17 mouse cellular contexts compared by ENCODE assay signal in genomic region chr10:34638245-34638644, GRCm38 (mm10).
DNase-seq lines count a peak whose midpoint lies in the region; ATAC-seq and TF ChIP-seq lines count a peak whose summit lies in the region.
"Had no signal": no experiment of that assay in that cellular context is flagged by ENCODE, and none has a peak within 500 bp of the region (broad histone marks: within the 10 kb centered on the region; RNA-seq: fewer than 3 reads in every experiment).

No protein-coding gene starts in this region.

- H3K4me1 ChIP-seq in hindbrain, postnatal 0 days (ENCODE audit: insufficient read depth, low read length), result no peaks in the 10 kb centered on the region
- no peaks in the 10 kb centered on the region for H3K4me1 ChIP-seq in hindbrain, embryonic 14.5 days (replicated peaks; ENCODE audit: control insufficient read depth, insufficient read depth, low read length)
- no peaks in the 10 kb centered on the region for H3K4me1 ChIP-seq in lung, embryonic 14.5 days (ENCODE audit: insufficient read depth)
- H3K4me1 ChIP-seq in G1E (ENCODE audit: insufficient read depth, low read depth, low read length), result no peaks in the 10 kb centered on the region
- H3K4me1 ChIP-seq in stomach, postnatal 0 days (replicated peaks; ENCODE audit: control insufficient read depth, insufficient read depth), result no peaks in the 10 kb centered on the region
- H3K4me1 ChIP-seq: embryonic facial prominence, embryonic 12.5 days; neural tube, embryonic 12.5 days had no signal

- no peaks in the 10 kb centered on the region for H3K36me3 ChIP-seq in hindbrain, postnatal 0 days (ENCODE audit: insufficient read depth, low read length)
- no peaks in the 10 kb centered on the region for H3K36me3 ChIP-seq in hindbrain, embryonic 14.5 days (replicated peaks; ENCODE audit: control insufficient read depth, insufficient read depth)
- H3K36me3 ChIP-seq in lung, embryonic 14.5 days (ENCODE audit: insufficient read depth), result no peaks in the 10 kb centered on the region
- H3K36me3 ChIP-seq in G1E (replicated peaks), result no peaks in the 10 kb centered on the region
- H3K36me3 ChIP-seq in stomach, postnatal 0 days (ENCODE audit: control insufficient read depth, insufficient read depth, low read length), result no peaks in the 10 kb centered on the region
- H3K36me3 ChIP-seq: embryonic facial prominence, embryonic 12.5 days; neural tube, embryonic 12.5 days had no signal

- no peak for TF ChIP-seq EP300 in stomach, postnatal 0 days (optimal IDR thresholded peaks at IDR 0.05)

- no peaks in the 10 kb centered on the region for H3K27me3 ChIP-seq in hindbrain, postnatal 0 days (ENCODE audit: insufficient read depth, low read length)
- H3K27me3 ChIP-seq in hindbrain, embryonic 14.5 days (ENCODE audit: control insufficient read depth, insufficient read depth, low read length), result no peaks in the 10 kb centered on the region
- no peaks in the 10 kb centered on the region for H3K27me3 ChIP-seq in lung, embryonic 14.5 days (ENCODE audit: insufficient read depth, low read length)
- no peaks in the 10 kb centered on the region for H3K27me3 ChIP-seq in G1E (ENCODE audit: insufficient read depth, low read length)
- no peaks in the 10 kb centered on the region for H3K27me3 ChIP-seq in stomach, postnatal 0 days (ENCODE audit: control insufficient read depth, insufficient read depth, low read length)
- H3K27me3 ChIP-seq: embryonic facial prominence, embryonic 12.5 days; neural tube, embryonic 12.5 days had no signal

- ATAC-seq in hindbrain, postnatal 0 days, result no peak
- ATAC-seq in hindbrain, embryonic 14.5 days (ENCODE audit: low FRiP score), result no peak
- no peak for ATAC-seq in lung, embryonic 14.5 days (ENCODE audit: insufficient read depth)
- peak; percentile 54 for ATAC-seq in G1E (ENCODE audit: extremely low read depth, insufficient number of reproducible peaks, low FRiP score, poor library complexity, severe bottlenecking)
- ATAC-seq in stomach, postnatal 0 days (ENCODE audit: low FRiP score, low TSS enrichment), result no peak
- ATAC-seq: CD4-positive, CD25-positive, alpha-beta regulatory T cell, adult 4 months; intestine, embryonic 16.5 days had no signal

- H3K4me3 ChIP-seq in hindbrain, postnatal 0 days (ENCODE audit: low read length), result no peak overlapping the region
- H3K4me3 ChIP-seq in hindbrain, embryonic 14.5 days (replicated peaks; ENCODE audit: low read length), result no peak overlapping the region
- no peak overlapping the region for H3K4me3 ChIP-seq in lung, embryonic 14.5 days (ENCODE audit: low read depth, low read length)
- no peak overlapping the region for H3K4me3 ChIP-seq in G1E (ENCODE audit: low read depth, low read length)
- no peak overlapping the region for H3K4me3 ChIP-seq in stomach, postnatal 0 days (ENCODE audit: low read depth, low read length)
- H3K4me3 ChIP-seq: embryonic facial prominence, embryonic 12.5 days; neural tube, embryonic 12.5 days had no signal

- 61% methylated on average over 1 of the region's 1 CpGs for WGBS in hindbrain, postnatal 0 days
- 71% methylated on average over 1 of the region's 1 CpGs for WGBS in hindbrain, embryonic 14.5 days
- 59% methylated on average over 1 of the region's 1 CpGs for WGBS in lung, embryonic 14.5 days
- WGBS in stomach, postnatal 0 days, result 67% methylated on average over 1 of the region's 1 CpGs

- no peak overlapping the region for H3K9ac ChIP-seq in hindbrain, postnatal 0 days (replicated peaks; ENCODE audit: low read length)
- no peak overlapping the region for H3K9ac ChIP-seq in hindbrain, embryonic 14.5 days
- H3K9ac ChIP-seq in lung, embryonic 14.5 days, result no peak overlapping the region
- H3K9ac ChIP-seq in stomach, postnatal 0 days (ENCODE audit: low read length), result no peak overlapping the region
- H3K9ac ChIP-seq: embryonic facial prominence, embryonic 12.5 days; neural tube, embryonic 12.5 days had no signal

- no peaks in the 10 kb centered on the region for H3K9me3 ChIP-seq in hindbrain, postnatal 0 days (ENCODE audit: low read length)
- no peaks in the 10 kb centered on the region for H3K9me3 ChIP-seq in hindbrain, embryonic 14.5 days (ENCODE audit: control insufficient read depth, low read length)
- no peaks in the 10 kb centered on the region for H3K9me3 ChIP-seq in lung, embryonic 14.5 days (ENCODE audit: low read depth, low read length)
- H3K9me3 ChIP-seq in G1E (replicated peaks), result no peaks in the 10 kb centered on the region
- no peaks in the 10 kb centered on the region for H3K9me3 ChIP-seq in stomach, postnatal 0 days (ENCODE audit: control insufficient read depth, low read length)
- H3K9me3 ChIP-seq: embryonic facial prominence, embryonic 12.5 days; neural tube, embryonic 12.5 days had no signal

- H3K4me2 ChIP-seq in hindbrain, postnatal 0 days (ENCODE audit: low read depth, low read length), result no peak overlapping the region
- no peak overlapping the region for H3K4me2 ChIP-seq in hindbrain, embryonic 14.5 days (replicated peaks)
- H3K4me2 ChIP-seq in lung, embryonic 14.5 days, result no peak overlapping the region
- no peak overlapping the region for H3K4me2 ChIP-seq in stomach, postnatal 0 days (replicated peaks; ENCODE audit: low read depth)
- H3K4me2 ChIP-seq: embryonic facial prominence, embryonic 12.5 days; heart, embryonic 11.5 days; neural tube, embryonic 12.5 days had no signal

- peak; percentile 22; the same call in 1 of the 2 replicates for TF ChIP-seq CTCF in hindbrain, postnatal 0 days (IDR thresholded peaks at IDR 0.05; ENCODE audit: low read depth)
- peak; percentile 15; the same call in 1 of the 2 replicates for TF ChIP-seq CTCF in lung, embryonic 14.5 days (IDR thresholded peaks at IDR 0.05; ENCODE audit: low read depth)
- TF ChIP-seq CTCF in G1E (IDR thresholded peaks at IDR 0.05; ENCODE audit: low read depth, low read length), result no peak
- TF ChIP-seq CTCF in stomach, postnatal 0 days (IDR thresholded peaks at IDR 0.05; ENCODE audit: low read depth), result peak; percentile 54

- DNase-seq in hindbrain, postnatal 0 days (ENCODE audit: low spot score), result no peak
- no peak for DNase-seq in hindbrain, embryonic 14.5 days (ENCODE audit: low spot score)
- no peak for DNase-seq in lung, embryonic 14.5 days
- no peak for DNase-seq in lung, postnatal 4 days
- no peak for DNase-seq in G1E (ENCODE audit: low spot score)
- no peak for DNase-seq in stomach, postnatal 0 days (ENCODE audit: low spot score)
- DNase-seq in c-Kit-positive CD71-positive TER-119-positive erythroid progenitor cells, embryonic 14.5 days (ENCODE audit: low spot score), result no peak
- DNase-seq: adrenal gland, postnatal 25 days; cerebellum, postnatal 14 days; gastrocnemius, postnatal 14 days; lung, adult 18-20 months; thymus, postnatal 4 days had no signal

- H3K27ac ChIP-seq in hindbrain, postnatal 0 days, result no peak overlapping the region
- H3K27ac ChIP-seq in hindbrain, embryonic 14.5 days, result no peak overlapping the region
- H3K27ac ChIP-seq in lung, embryonic 14.5 days (ENCODE audit: low read depth), result no peak overlapping the region
- no peak overlapping the region for H3K27ac ChIP-seq in stomach, postnatal 0 days (replicated peaks)
- H3K27ac ChIP-seq: embryonic facial prominence, embryonic 12.5 days; neural tube, embryonic 12.5 days had no signal
